Mouse (Mus musculus): ENCODE measurements around the gene Gstm5. TPM values are rescaled to one million over a fixed set of nuclear protein-coding genes. Genes with fewer than 3 reads are reported as not detected.

The Gstm5 gene
- 142 and 148 TPM in 2 replicates for polyA plus RNA-seq (2014; fragmentation: Nextera tagmentation; extraction: Ambion mirVana)

- no peak for TF ChIP-seq CTCF (IDR thresholded peaks at IDR 0.05; ENCODE audit: low read depth)
- peaks cover 2% of the 10 kb centered on the region; the same call in 1 of the 2 replicates for H3K4me1 ChIP-seq (ENCODE audit: insufficient read depth)
- H3K27ac ChIP-seq (ENCODE audit: low read depth), result peak within 1 kb of the TSS; percentile 85
- H3K4me2 ChIP-seq, result peak within 1 kb of the TSS; percentile 83
- ATAC-seq (ENCODE audit: insufficient read depth) (peak; percentile 97), DNase-seq (peak; percentile 92)
- H3K27me3 ChIP-seq (ENCODE audit: insufficient read depth, low read length), result no peaks in the 10 kb centered on the region
- peaks cover 19% of the 10 kb centered on the region; the same call in 1 of the 2 replicates for H3K36me3 ChIP-seq (ENCODE audit: insufficient read depth)
- H3K4me3 ChIP-seq (ENCODE audit: low read depth, low read length), result peak within 1 kb of the TSS; percentile 81
- H3K9me3 ChIP-seq (ENCODE audit: low read depth, low read length), result no peaks in the 10 kb centered on the region
- H3K9ac ChIP-seq, result peak within 1 kb of the TSS; percentile 89
- 6% methylated on average over 40 of the region's 40 CpGs for WGBS
These were observed at the start of gene Gstm5 for GRCm38 (mm10) chr3:107895720-107896569. Gene Gstm5 (plus strand): TSS chr3:107895821.

- no peaks in the 10 kb centered on the region for H3K27me3 ChIP-seq (ENCODE audit: insufficient read depth, low read length)
These were observed 49.4 kb upstream of the Gstm5 start for GRCm38 (mm10) chr3:107846175-107846574.

GRCm38 (mm10) chr3:107846835-107847234 is 48.8 kb upstream of the Gstm5 start:
- Histone ChIP-seq H3K4me3 (ENCODE audit: low read depth, low read length) (no peak overlapping the region), H3K36me3 (ENCODE audit: insufficient read depth) (no peaks in the 10 kb centered on the region), H3K9ac (no peak overlapping the region), H3K9me3 (ENCODE audit: low read depth, low read length) (no peaks in the 10 kb centered on the region), H3K27me3 (ENCODE audit: insufficient read depth, low read length) (no peaks in the 10 kb centered on the region), H3K27ac (ENCODE audit: low read depth) (no peak overlapping the region), H3K4me1 (ENCODE audit: insufficient read depth) (peaks cover 36% of the 10 kb centered on the region), H3K4me2 (no peak overlapping the region)
- ATAC-seq (ENCODE audit: insufficient read depth) (no peak), DNase-seq (no peak)
- no peak for TF ChIP-seq CTCF (IDR thresholded peaks at IDR 0.05; ENCODE audit: low read depth)
- WGBS, result 23% methylated on average over 3 of the region's 3 CpGs

More at GRCm38 (mm10) chr3:107846175-107846574, 49.4 kb upstream of the Gstm5 start:
- Histone ChIP-seq H3K27ac (ENCODE audit: low read depth) (no peak overlapping the region), H3K4me2 (no peak overlapping the region), H3K9me3 (ENCODE audit: low read depth, low read length) (no peaks in the 10 kb centered on the region), H3K9ac (no peak overlapping the region), H3K4me1 (ENCODE audit: insufficient read depth) (peaks cover 36% of the 10 kb centered on the region), H3K36me3 (ENCODE audit: insufficient read depth) (no peaks in the 10 kb centered on the region), H3K4me3 (ENCODE audit: low read depth, low read length) (no peak overlapping the region)
- no peak for TF ChIP-seq CTCF (IDR thresholded peaks at IDR 0.05; ENCODE audit: low read depth)
- DNase-seq, result no peak
- WGBS, result 79% methylated on average over 1 of the region's 1 CpGs
- ATAC-seq (ENCODE audit: insufficient read depth), result no peak

GRCm38 (mm10) chr3:107848126-107848525 is 47.5 kb upstream of the Gstm5 start:
- DNase-seq (no peak), ATAC-seq (ENCODE audit: insufficient read depth) (no peak)
- 22% methylated on average over 4 of the region's 4 CpGs for WGBS
- Histone ChIP-seq H3K27ac (ENCODE audit: low read depth) (no peak overlapping the region), H3K9ac (no peak overlapping the region), H3K9me3 (ENCODE audit: low read depth, low read length) (no peaks in the 10 kb centered on the region), H3K4me2 (no peak overlapping the region), H3K4me1 (ENCODE audit: insufficient read depth) (peaks cover 36% of the 10 kb centered on the region), H3K36me3 (ENCODE audit: insufficient read depth) (no peaks in the 10 kb centered on the region), H3K4me3 (ENCODE audit: low read depth, low read length) (no peak overlapping the region), H3K27me3 (ENCODE audit: insufficient read depth, low read length) (no peaks in the 10 kb centered on the region)
- TF ChIP-seq CTCF (IDR thresholded peaks at IDR 0.05; ENCODE audit: low read depth), result no peak

- Histone ChIP-seq H3K4me3 (ENCODE audit: low read depth, low read length) (no peak overlapping the region), H3K27me3 (ENCODE audit: insufficient read depth, low read length) (no peaks in the 10 kb centered on the region), H3K36me3 (ENCODE audit: insufficient read depth) (no peaks in the 10 kb centered on the region), H3K4me1 (ENCODE audit: insufficient read depth) (peaks cover 31% of the 10 kb centered on the region), H3K9ac (no peak overlapping the region), H3K27ac (ENCODE audit: low read depth) (no peak overlapping the region), H3K4me2 (no peak overlapping the region), H3K9me3 (ENCODE audit: low read depth, low read length) (no peaks in the 10 kb centered on the region)
- no peak for ATAC-seq (ENCODE audit: insufficient read depth)
- WGBS, result 68% methylated on average over 6 of the region's 6 CpGs
- DNase-seq, result peak; percentile 42
- no peak for TF ChIP-seq CTCF (IDR thresholded peaks at IDR 0.05; ENCODE audit: low read depth)
These were observed 46.5 kb upstream of the Gstm5 start for GRCm38 (mm10) chr3:107849000-107849692.

GRCm38 (mm10) chr3:107849693-107850031 is 46.0 kb upstream of the Gstm5 start:
- H3K27ac ChIP-seq (ENCODE audit: low read depth), result no peak overlapping the region
- ATAC-seq (ENCODE audit: insufficient read depth) (no peak), DNase-seq (no peak)
- no peak overlapping the region for H3K4me2 ChIP-seq
- H3K9me3 ChIP-seq (ENCODE audit: low read depth, low read length), result no peaks in the 10 kb centered on the region
- H3K9ac ChIP-seq, result no peak overlapping the region
- WGBS, result 69% methylated on average over 2 of the region's 2 CpGs
- H3K27me3 ChIP-seq (ENCODE audit: insufficient read depth, low read length), result no peaks in the 10 kb centered on the region
- peaks cover 26% of the 10 kb centered on the region for H3K4me1 ChIP-seq (ENCODE audit: insufficient read depth)
- H3K4me3 ChIP-seq (ENCODE audit: low read depth, low read length), result no peak overlapping the region
- no peaks in the 10 kb centered on the region for H3K36me3 ChIP-seq (ENCODE audit: insufficient read depth)
- no peak for TF ChIP-seq CTCF (IDR thresholded peaks at IDR 0.05; ENCODE audit: low read depth)

- Histone ChIP-seq H3K4me1 (ENCODE audit: insufficient read depth) (peaks cover 26% of the 10 kb centered on the region), H3K27ac (ENCODE audit: low read depth) (peak overlapping the region; percentile 56), H3K9ac (peak overlapping the region; percentile 11; the same call in 1 of the 2 replicates), H3K27me3 (ENCODE audit: insufficient read depth, low read length) (no peaks in the 10 kb centered on the region), H3K36me3 (ENCODE audit: insufficient read depth) (no peaks in the 10 kb centered on the region), H3K4me3 (ENCODE audit: low read depth, low read length) (no peak overlapping the region), H3K9me3 (ENCODE audit: low read depth, low read length) (no peaks in the 10 kb centered on the region), H3K4me2 (peak overlapping the region; percentile 32)
- ATAC-seq (ENCODE audit: insufficient read depth) (peak; percentile 89), DNase-seq (peak; percentile 94)
- TF ChIP-seq CTCF (IDR thresholded peaks at IDR 0.05; ENCODE audit: low read depth), result no peak
- WGBS, result 16% methylated on average over 12 of the region's 12 CpGs
These were observed 45.1 kb upstream of the Gstm5 start for GRCm38 (mm10) chr3:107850418-107851031.
